Mouse (Mus musculus) gastrocnemius, postnatal 36 days (tissue): ENCODE data around the gene Clrn3. TPM values are rescaled to one million over a fixed set of nuclear protein-coding genes. Genes with fewer than 3 reads are reported as not detected.

Experiments used
- microRNA-seq, 2 experiments: library from miRNA; unstranded; fragments of <30 nt; microRNA quantifications; one replicate each; pipeline ENCODE4 v1.2.0; 2021
- total RNA-seq, 2 experiments: library from RNA; stranded (reverse); gene quantifications; 2 replicates each; pipeline ENCODE4 v1.2.3; 2021

Clrn3 gene
- total RNA-seq, 2 experiments from 2014 or later: not detected

Small RNA genes lying within 50 kb of the gene (microRNA-seq; reads per million reads assigned to microRNA genes)
- gene Mir1962: 0 reads per million in 2 experiments

Other genes with a start within 250 kb of the Clrn3 start
- not detected for gene Foxi2, start 118.3 kb downstream of the Clrn3 start, total RNA-seq
- 1 to 10 TPM; 1.6 TPM for gene Ptpre, start 8.8 kb upstream of the Clrn3 start, total RNA-seq
- 1 to 10 TPM; 1.3 to 2.6 TPM for gene Mki67, start 187.7 kb upstream of the Clrn3 start, total RNA-seq